Mouse (Mus musculus): ENCODE measurements around the gene Myb.

DNA sequence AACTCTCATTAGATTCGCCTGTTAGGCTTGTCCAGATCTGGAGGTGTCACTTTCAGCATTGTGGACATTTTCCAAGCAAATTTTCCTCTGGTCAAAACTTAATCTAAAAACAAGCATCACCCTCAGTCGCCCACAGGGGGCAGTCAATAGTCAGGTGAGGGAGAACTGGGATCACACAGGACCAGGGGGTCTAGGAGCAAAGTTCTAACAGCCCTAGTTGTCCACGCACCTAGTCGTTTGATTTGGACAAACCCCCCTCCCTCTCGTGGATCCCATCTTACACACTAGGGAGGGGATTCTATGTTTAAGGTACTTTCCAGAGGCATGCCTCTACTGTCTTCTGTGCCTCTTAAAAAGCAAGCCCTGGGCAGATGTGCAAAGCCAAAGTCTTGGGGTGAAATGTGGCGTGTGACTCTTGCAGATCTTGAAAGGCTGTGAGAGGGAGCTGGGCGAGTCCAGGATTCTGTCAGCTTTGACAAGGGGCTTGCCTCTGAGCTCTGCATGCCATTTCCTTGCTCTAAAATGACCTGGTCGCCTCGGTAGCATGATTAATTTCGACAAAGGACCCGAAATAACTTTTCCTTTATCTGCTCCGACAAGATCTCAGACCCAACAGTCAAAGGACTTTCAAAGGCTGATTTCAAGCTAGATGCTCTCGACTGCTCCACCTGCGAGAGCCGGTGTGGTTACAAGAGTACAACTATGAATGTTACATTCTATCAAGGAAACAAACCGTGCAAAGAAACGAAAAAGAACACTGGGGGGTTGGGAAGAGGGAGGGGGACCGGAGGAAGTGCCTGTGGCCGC lies 2.5 kb downstream of the Myb start:
- TF ChIP-seq POLR2A (IDR thresholded peaks at IDR 0.05; ENCODE audit: extremely low read depth, insufficient read depth, low read length) (no peak), CTCF (IDR thresholded peaks at IDR 0.05; ENCODE audit: low read depth, low read length) (peak; percentile 36)

Measured in liver, adult 2 months (tissue).